42 mouse cellular contexts compared by ENCODE assay signal in the genomic region with DNA sequence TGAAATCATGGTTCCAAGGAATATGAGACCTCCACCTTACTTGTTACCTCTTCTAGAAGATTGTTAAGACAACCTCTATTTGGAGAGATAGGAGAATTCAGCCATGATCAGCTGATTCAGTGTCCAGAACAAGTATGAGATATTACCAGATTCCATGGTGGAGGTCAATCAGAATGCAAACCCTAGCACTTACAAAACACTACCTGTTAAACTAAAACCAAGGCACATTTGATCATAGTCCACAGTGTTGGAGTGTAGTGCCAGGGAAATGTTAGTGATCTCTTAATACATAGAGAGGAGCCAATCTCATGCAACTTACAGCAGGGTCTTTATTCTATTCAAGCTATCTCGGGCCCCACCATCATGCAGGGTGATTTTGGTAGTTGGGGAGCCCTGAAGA. TPM values are rescaled to one million over a fixed set of nuclear protein-coding genes. Genes with fewer than 3 reads are reported as not detected.
"Had no signal": no experiment of that assay in that cellular context is flagged by ENCODE, and none has a peak within 500 bp of the region (broad histone marks: within the 10 kb centered on the region; RNA-seq: fewer than 3 reads in every experiment).

No protein-coding gene starts in this region.

RNA-seq across cellular contexts. Expression of gene Gm10697, which starts 42.6 kb away (rescaled TPM):
- total RNA-seq: heart, adult 8-10 months; heart, postnatal 10 days; heart, postnatal 14 days; heart, postnatal 25 days; heart, postnatal 36 days; heart, postnatal 4 days; hematopoietic stem cell, adult 5-6 weeks; hindbrain, postnatal 0 days; layer of hippocampus, adult 18-20 months; layer of hippocampus, adult 2 months; layer of hippocampus, adult 8-10 months; layer of hippocampus, postnatal 10 days; layer of hippocampus, postnatal 14 days; layer of hippocampus, postnatal 25 days; layer of hippocampus, postnatal 36 days; left cerebral cortex, adult 18-20 months; left cerebral cortex, adult 2 months had no signal
- polyA plus RNA-seq: heart, embryonic 10.5 days; heart, embryonic 11.5 days; heart, embryonic 12.5 days; heart, embryonic 13.5 days; heart, embryonic 14.5 days; heart, embryonic 15.5 days; heart, embryonic 16.5 days; heart, postnatal 0 days; hindbrain, embryonic 10.5 days; hindbrain, embryonic 11.5 days; hindbrain, embryonic 12.5 days; hindbrain, embryonic 13.5 days; hindbrain, embryonic 14.5 days; hindbrain, embryonic 15.5 days; hindbrain, embryonic 16.5 days; hindbrain, postnatal 0 days; inflammation-experienced regulatory T-cells, adult 6 months; intestine, embryonic 14.5 days; intestine, embryonic 15.5 days; intestine, embryonic 16.5 days; intestine, postnatal 0 days; kidney, embryonic 14.5 days; kidney, embryonic 15.5 days; kidney, embryonic 16.5 days; kidney, postnatal 0 days; large intestine, adult 2 months had no signal
